Mouse (Mus musculus) liver, embryonic 14.5 days (tissue): Measurements from ENCODE around the gene Mtmr12.

ENCODE experiments used
- CTCF ChIP-seq: IDR thresholded peaks from 2 replicates; pipeline ENCODE4 v1.5.1; 2016; ENCODE audit warnings: antibody characterized with exemption, low read depth, control low read depth
- EP300 ChIP-seq: IDR thresholded peaks from 2 replicates; pipeline ENCODE4 v1.6.1; 2016; ENCODE audit warnings: antibody characterized with exemption, low read depth

GRCm38 (mm10) chr15:12212266-12212665 lies 7.4 kb downstream of the Mtmr12 start:
- no peak for TF ChIP-seq CTCF
- TF ChIP-seq EP300 = no peak
